Mouse (Mus musculus) frontal cortex, postnatal 25 days (tissue): ENCODE data around the gene Fam219a.

Source experiments
- DNase-seq, 2 experiments: peaks; one replicate each; pipeline ENCODE4 v3.0.0; 2022; ENCODE audit warnings: low spot score in 2 of 2

Fam219a gene

GRCm38 (mm10) chr4:41569411-41569885 lies at the start of gene Fam219a, which contains the start of gene Dnaic1:
Gene Fam219a, minus strand, starts transcription at chr4:41569538.
Gene Dnaic1, plus strand, starts transcription at chr4:41569775.
- peak; percentile 90 to 95 for DNase-seq

- peak; percentile 31 to 58 for DNase-seq
These were observed 46.6 kb upstream of the Fam219a start for GRCm38 (mm10) chr4:41615661-41616599.

GRCm38 (mm10) chr4:41614156-41614555 lies 44.8 kb upstream of the Fam219a start:
- DNase-seq = peak; percentile 78 to 83

- DNase-seq = no peak
These were observed 42.8 kb upstream of the Fam219a start for GRCm38 (mm10) chr4:41612166-41612565.

- no peak for DNase-seq
These were observed 41.2 kb upstream of the Fam219a start for GRCm38 (mm10) chr4:41610594-41610980.

- no peak for DNase-seq
These were observed 40.6 kb upstream of the Fam219a start for GRCm38 (mm10) chr4:41609681-41610593.

GRCm38 (mm10) chr4:41606784-41607183 lies 37.4 kb upstream of the Fam219a start:
- no peak for DNase-seq

GRCm38 (mm10) chr4:41604476-41605396 lies 35.4 kb upstream of the Fam219a start:
- no peak for DNase-seq

- DNase-seq = no peak
These were observed 33.5 kb upstream of the Fam219a start for GRCm38 (mm10) chr4:41602818-41603217.

- no peak for DNase-seq
These were observed 14.0 kb upstream of the Fam219a start for GRCm38 (mm10) chr4:41583353-41583752.

GRCm38 (mm10) chr4:41575914-41576313 lies 6.6 kb upstream of the Fam219a start:
- DNase-seq = no peak

GRCm38 (mm10) chr4:41573492-41573891 lies 4.2 kb upstream of the Fam219a start:
- DNase-seq = no peak

GRCm38 (mm10) chr4:41571490-41571889 lies 2.2 kb upstream of the Fam219a start:
- no peak for DNase-seq

- DNase-seq = peak; percentile 25 to 41
These were observed 492 bp downstream of the Fam219a start for GRCm38 (mm10) chr4:41568682-41569410.

GRCm38 (mm10) chr4:41568239-41568638 lies 1.1 kb downstream of the Fam219a start:
- DNase-seq = peak in 1 of 2 experiments; percentile 51

GRCm38 (mm10) chr4:41566123-41566522 lies 3.2 kb downstream of the Fam219a start:
- no peak for DNase-seq

GRCm38 (mm10) chr4:41563297-41563696 lies 6.0 kb downstream of the Fam219a start:
- DNase-seq = no peak

GRCm38 (mm10) chr4:41557092-41557491 lies 12.2 kb downstream of the Fam219a start:
- DNase-seq = no peak

GRCm38 (mm10) chr4:41556311-41556953 lies 12.9 kb downstream of the Fam219a start:
- DNase-seq = no peak
